25 mouse cellular contexts compared by ENCODE assay signal in the genomic region with DNA sequence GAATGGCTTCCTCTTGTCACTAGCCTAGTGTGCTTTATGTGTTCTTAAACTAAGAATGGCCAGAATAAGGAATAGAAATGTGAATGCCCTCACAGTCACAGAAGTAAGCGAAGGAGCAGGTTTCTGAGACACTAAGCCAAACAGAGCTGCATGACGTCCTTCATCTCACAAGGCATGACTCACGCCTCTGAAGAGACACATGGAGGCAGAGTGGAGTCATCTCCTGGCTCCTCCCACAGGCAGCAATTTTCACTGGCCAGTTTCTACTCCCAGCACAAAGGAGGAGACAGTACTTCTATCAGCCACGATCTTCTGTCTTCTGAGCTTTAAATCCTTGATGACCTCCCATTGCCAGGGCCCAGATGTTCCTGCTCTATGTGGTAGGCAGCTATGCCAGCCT.
DNase-seq lines count a peak whose midpoint lies in the region; ATAC-seq lines count a peak whose summit lies in the region.
"Had no signal": no experiment of that assay in that cellular context is flagged by ENCODE, and none has a peak within 500 bp of the region (broad histone marks: within the 10 kb centered on the region; RNA-seq: fewer than 3 reads in every experiment).

No protein-coding gene starts in this region.

- peaks cover 23% of the 10 kb centered on the region for H3K4me1 ChIP-seq in midbrain, embryonic 10.5 days
- H3K4me1 ChIP-seq in midbrain, embryonic 15.5 days: no peaks in the 10 kb centered on the region
- H3K4me1 ChIP-seq: liver, embryonic 12.5 days; megakaryocyte, embryonic 14.5 days had no signal

- no peak for ATAC-seq in midbrain, embryonic 15.5 days (replicated peaks)
- ATAC-seq: hindbrain, embryonic 16.5 days; liver, embryonic 12.5 days; Patski had no signal

- peaks cover 49% of the 10 kb centered on the region for H3K27me3 ChIP-seq in midbrain, embryonic 10.5 days (ENCODE audit: low read depth, poor library complexity, severe bottlenecking)
- no peaks in the 10 kb centered on the region for H3K27me3 ChIP-seq in midbrain, embryonic 15.5 days (replicated peaks)
- H3K27me3 ChIP-seq: embryonic facial prominence, embryonic 12.5 days; limb, embryonic 12.5 days; liver, embryonic 12.5 days; megakaryocyte, embryonic 14.5 days; Patski had no signal

- no peak overlapping the region for H3K4me2 ChIP-seq in midbrain, embryonic 15.5 days
- H3K4me2 ChIP-seq: embryonic facial prominence, embryonic 12.5 days; limb, embryonic 12.5 days; liver, embryonic 12.5 days had no signal

- H3K27ac ChIP-seq in midbrain, embryonic 10.5 days (replicated peaks): peak overlapping the region; percentile 63
- no peak overlapping the region for H3K27ac ChIP-seq in midbrain, embryonic 15.5 days
- H3K27ac ChIP-seq: embryonic facial prominence, embryonic 12.5 days; heart, adult 2 months; kidney, postnatal 0 days; limb, embryonic 12.5 days; liver, embryonic 12.5 days had no signal

- H3K4me3 ChIP-seq in midbrain, embryonic 10.5 days: no peak overlapping the region
- H3K4me3 ChIP-seq in midbrain, embryonic 15.5 days: no peak overlapping the region
- H3K4me3 ChIP-seq: embryonic facial prominence, embryonic 12.5 days; erythroblast, embryonic 14.5 days; heart, adult 2 months; limb, embryonic 12.5 days; liver, embryonic 12.5 days; megakaryocyte, embryonic 14.5 days had no signal

- 50% methylated on average over 4 of the region's 4 CpGs for WGBS in midbrain, embryonic 10.5 days
- 51% methylated on average over 4 of the region's 4 CpGs for WGBS in midbrain, embryonic 15.5 days

- no peak overlapping the region for H3K9ac ChIP-seq in midbrain, embryonic 15.5 days
- H3K9ac ChIP-seq: embryonic facial prominence, embryonic 12.5 days; limb, embryonic 12.5 days; liver, embryonic 12.5 days had no signal

- H3K36me3 ChIP-seq in midbrain, embryonic 10.5 days: no peaks in the 10 kb centered on the region
- H3K36me3 ChIP-seq in midbrain, embryonic 15.5 days (replicated peaks): no peaks in the 10 kb centered on the region
- H3K36me3 ChIP-seq: embryonic facial prominence, embryonic 12.5 days; limb, embryonic 12.5 days; liver, embryonic 12.5 days had no signal

- H3K9me3 ChIP-seq in midbrain, embryonic 10.5 days (replicated peaks): no peaks in the 10 kb centered on the region
- H3K9me3 ChIP-seq in midbrain, embryonic 15.5 days: no peaks in the 10 kb centered on the region
- H3K9me3 ChIP-seq: embryonic facial prominence, embryonic 12.5 days; limb, embryonic 12.5 days; liver, embryonic 12.5 days had no signal

- peak; percentile 8 for DNase-seq in embryo, embryonic 10.5 days (ENCODE audit: low spot score)
- DNase-seq in embryo, embryonic 10 days (ENCODE audit: low spot score): no peak
- peak; percentile 13 for DNase-seq in midbrain, embryonic 10.5 days (ENCODE audit: low spot score)
- DNase-seq in Muller cell, postnatal 12 days (ENCODE audit: inconsistent ontology term): peak; percentile 24
- peak; percentile 49 for DNase-seq in brain, adult 2 months (ENCODE audit: low read depth, low spot score)
- no peak for DNase-seq in kidney, postnatal 14 days
- DNase-seq in cerebellum, adult 11 months: no peak
- DNase-seq: B cell, adult 2 months; cerebellum, adult 9-10 months; gastrocnemius, postnatal 14 days; heart, adult 2 months; heart, postnatal 4 days; kidney, adult 18-20 months; lung, adult 2 months; right cerebral cortex, postnatal 25 days; thymus, adult 2 months had no signal

Comparison
In these comparisons a context has a peak if more than half of its experiments do, and no peak if none do; other contexts are left out.
1. DNase-seq: peak in embryo, embryonic 10.5 days (single experiment), midbrain, embryonic 10.5 days (single experiment), Muller cell, postnatal 12 days (single experiment) and brain, adult 2 months (single experiment); none in embryo, embryonic 10 days (single experiment), kidney, postnatal 14 days (single experiment) and cerebellum, adult 11 months (single experiment).